Mouse (Mus musculus) C2C12 (cell line): ENCODE measurements around the gene Uck2.

Source experiments
- CEBPB ChIP-seq: IDR thresholded peaks from one replicate; pipeline ENCODE4 v1.6.1; 2011; ENCODE audit warnings: low read depth, mild to moderate bottlenecking, control low read depth, moderate library complexity
- CTCF ChIP-seq: IDR thresholded peaks from one replicate; pipeline ENCODE4 v1.5.1; 2011; ENCODE audit not compliant: control insufficient read depth, insufficient read depth, insufficient read length
- MAX ChIP-seq: IDR thresholded peaks from one replicate; pipeline ENCODE4 v1.6.1; 2011; ENCODE audit warnings: mild to moderate bottlenecking, control low read depth
- MYOD1 ChIP-seq: IDR thresholded peaks from one replicate; pipeline ENCODE4 v1.6.1; 2011; ENCODE audit warnings: low read depth; ENCODE audit not compliant: control insufficient read depth, insufficient read length
- MYOG ChIP-seq: IDR thresholded peaks from one replicate; pipeline ENCODE4 v1.6.1; 2011; ENCODE audit not compliant: control insufficient read depth, insufficient read length; ENCODE audit errors: extremely low read depth

DNA sequence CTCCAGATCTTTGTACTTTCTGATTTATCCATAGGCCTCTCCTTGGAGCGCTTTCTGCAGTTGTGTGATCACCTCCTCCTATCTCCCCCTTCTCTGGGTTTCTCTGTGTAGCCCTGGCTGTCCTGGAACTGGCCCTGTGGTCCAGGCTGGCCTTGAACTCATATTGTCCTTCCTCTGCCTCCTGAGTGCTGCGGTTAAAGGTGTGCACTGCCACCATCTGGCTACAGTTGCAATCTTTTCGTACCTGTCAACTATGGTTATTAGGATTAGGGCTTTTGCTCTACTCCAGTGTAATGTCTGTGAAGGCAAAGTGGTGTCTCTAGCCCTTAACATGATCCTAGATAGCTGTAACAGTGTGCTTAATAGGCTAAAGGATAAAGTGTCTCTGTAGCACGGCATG lies 28.1 kb upstream of the Uck2 start:
- TF ChIP-seq CTCF (no peak), MAX (no peak), CEBPB (no peak), MYOD1 (no peak), MYOG (no peak)
